18 mouse cellular contexts compared by ENCODE assay signal in genomic region chr10:109129068-109129467, GRCm38 (mm10).
DNase-seq lines count a peak whose midpoint lies in the region; ATAC-seq lines count a peak whose summit lies in the region.
"Had no signal": no experiment of that assay in that cellular context is flagged by ENCODE, and none has a peak within 500 bp of the region (broad histone marks: within the 10 kb centered on the region; RNA-seq: fewer than 3 reads in every experiment).

No protein-coding gene starts in this region.

- H3K9ac ChIP-seq in heart, embryonic 14.5 days (ENCODE audit: low read length), result no peak overlapping the region
- H3K9ac ChIP-seq in midbrain, embryonic 11.5 days (ENCODE audit: low read length), result no peak overlapping the region
- H3K9ac ChIP-seq in midbrain, embryonic 16.5 days (ENCODE audit: low read depth, low read length), result no peak overlapping the region
- H3K9ac ChIP-seq: hindbrain, embryonic 15.5 days; lung, embryonic 14.5 days; neural tube, embryonic 15.5 days had no signal

- no peaks in the 10 kb centered on the region for H3K36me3 ChIP-seq in heart, embryonic 14.5 days (ENCODE audit: control insufficient read depth, insufficient read depth, low read length)
- H3K36me3 ChIP-seq in midbrain, embryonic 11.5 days (ENCODE audit: control insufficient read depth, insufficient read depth, low read length), result no peaks in the 10 kb centered on the region
- H3K36me3 ChIP-seq in midbrain, embryonic 16.5 days (ENCODE audit: control insufficient read depth, insufficient read depth, low read length), result no peaks in the 10 kb centered on the region
- H3K36me3 ChIP-seq: hindbrain, embryonic 15.5 days; neural tube, embryonic 15.5 days had no signal

- H3K4me2 ChIP-seq in heart, embryonic 14.5 days (ENCODE audit: low read length), result no peak overlapping the region
- no peak overlapping the region for H3K4me2 ChIP-seq in midbrain, embryonic 11.5 days
- no peak overlapping the region for H3K4me2 ChIP-seq in midbrain, embryonic 16.5 days (ENCODE audit: low read length)
- H3K4me2 ChIP-seq: heart, embryonic 11.5 days; hindbrain, embryonic 15.5 days; lung, embryonic 14.5 days; neural tube, embryonic 15.5 days had no signal

- ATAC-seq in heart, embryonic 14.5 days (ENCODE audit: insufficient number of reproducible peaks, insufficient read depth, low FRiP score, low read depth), result peak; percentile 21; the same call in 1 of the 2 replicates
- peak; percentile 31; the same call in 1 of the 2 replicates for ATAC-seq in midbrain, embryonic 11.5 days (ENCODE audit: low FRiP score)
- no peak for ATAC-seq in midbrain, embryonic 16.5 days
- ATAC-seq in erythroid progenitor cell, adult 5-6 weeks (replicated peaks; ENCODE audit: low FRiP score, poor library complexity, severe bottlenecking), result peak; percentile 30; the same call in 1 of the 2 replicates
- no peak for ATAC-seq in erythroblast, adult 5-6 weeks (replicated peaks; ENCODE audit: low FRiP score, poor library complexity, severe bottlenecking)
- ATAC-seq: forebrain, embryonic 14.5 days had no signal

- H3K27ac ChIP-seq in heart, embryonic 14.5 days (replicated peaks in 1 of 2; ENCODE audit: control insufficient read depth in 1 of 2, insufficient read depth in 1 of 2, low read depth in 2 of 2, low read length in 2 of 2), result no peak overlapping the region
- no peak overlapping the region for H3K27ac ChIP-seq in midbrain, embryonic 11.5 days (ENCODE audit: low read depth, low read length)
- no peak overlapping the region for H3K27ac ChIP-seq in midbrain, embryonic 16.5 days (ENCODE audit: low read length)
- H3K27ac ChIP-seq: hindbrain, embryonic 15.5 days; kidney, postnatal 0 days; neural tube, embryonic 15.5 days had no signal

- DNase-seq in heart, adult 18-20 months, result no peak
- no peak for DNase-seq in midbrain, embryonic 11.5 days (ENCODE audit: low spot score, missing footprints)
- no peak for DNase-seq in left cerebral cortex, adult 8-10 months (ENCODE audit: low spot score in 2 of 2)
- DNase-seq: adrenal gland, postnatal 10 days; kidney, adult 11 months; lung, embryonic 14.5 days; right cerebral cortex, postnatal 25 days; thymus, postnatal 36 days had no signal

- no peak overlapping the region for H3K4me3 ChIP-seq in heart, embryonic 14.5 days (ENCODE audit: control insufficient read depth in 1 of 2, insufficient read depth in 1 of 2, low read depth in 1 of 2, low read length in 2 of 2)
- no peak overlapping the region for H3K4me3 ChIP-seq in midbrain, embryonic 11.5 days (ENCODE audit: low read depth, low read length)
- no peak overlapping the region for H3K4me3 ChIP-seq in midbrain, embryonic 16.5 days (ENCODE audit: low read depth, low read length)
- H3K4me3 ChIP-seq: hindbrain, embryonic 15.5 days; myocyte; neural tube, embryonic 15.5 days had no signal

- WGBS in heart, embryonic 14.5 days, result 87% methylated on average over 3 of the region's 3 CpGs
- WGBS in midbrain, embryonic 11.5 days, result 92% methylated on average over 3 of the region's 3 CpGs
- WGBS in midbrain, embryonic 16.5 days, result 94% methylated on average over 3 of the region's 3 CpGs

- 0 out of 4 replicates have a peak, but pooled peaks cover 0 to 4% of the 10 kb centered on the region in 2 experiments for H3K4me1 ChIP-seq in heart, embryonic 14.5 days (ENCODE audit: control insufficient read depth in 2 of 2, insufficient read depth in 2 of 2, low read length in 2 of 2)
- H3K4me1 ChIP-seq in midbrain, embryonic 11.5 days (ENCODE audit: control insufficient read depth, insufficient read depth, low read length), result no peaks in the 10 kb centered on the region
- peaks cover 4% of the 10 kb centered on the region; the same call in 1 of the 2 replicates for H3K4me1 ChIP-seq in midbrain, embryonic 16.5 days (ENCODE audit: control insufficient read depth, insufficient read depth, low read length)
- H3K4me1 ChIP-seq: hindbrain, embryonic 15.5 days; neural tube, embryonic 15.5 days had no signal

- H3K27me3 ChIP-seq in heart, embryonic 14.5 days (ENCODE audit: control insufficient read depth, insufficient read depth, low read length), result no peaks in the 10 kb centered on the region
- H3K27me3 ChIP-seq in midbrain, embryonic 11.5 days (ENCODE audit: control insufficient read depth, insufficient read depth, low read length), result no peaks in the 10 kb centered on the region
- no peaks in the 10 kb centered on the region for H3K27me3 ChIP-seq in midbrain, embryonic 16.5 days (ENCODE audit: control insufficient read depth, insufficient read depth, low read depth, low read length)
- H3K27me3 ChIP-seq: hindbrain, embryonic 15.5 days; neural tube, embryonic 15.5 days had no signal

- H3K9me3 ChIP-seq in heart, embryonic 14.5 days (ENCODE audit: control insufficient read depth, low read length), result no peaks in the 10 kb centered on the region
- no peaks in the 10 kb centered on the region for H3K9me3 ChIP-seq in midbrain, embryonic 11.5 days (ENCODE audit: control insufficient read depth, low read length)
- H3K9me3 ChIP-seq in midbrain, embryonic 16.5 days (replicated peaks; ENCODE audit: control insufficient read depth, low read length, poor library complexity, severe bottlenecking), result no peaks in the 10 kb centered on the region
- H3K9me3 ChIP-seq: hindbrain, embryonic 15.5 days; neural tube, embryonic 15.5 days had no signal

Comparison
In these comparisons a context has a peak if more than half of its experiments do, and no peak if none do; other contexts are left out.
1. ATAC-seq: peak in heart, embryonic 14.5 days (single experiment), midbrain, embryonic 11.5 days (single experiment) and erythroid progenitor cell, adult 5-6 weeks (single experiment); none in midbrain, embryonic 16.5 days (single experiment) and erythroblast, adult 5-6 weeks (single experiment).